Mouse (Mus musculus) bone marrow, adult 2 months (tissue): ENCODE results near the gene Hoxa5. TPM values are rescaled to one million over a fixed set of nuclear protein-coding genes. Genes with fewer than 3 reads are reported as not detected.

Source experiments
- H3K27ac ChIP-seq: fragments of 200-500 bp; 2 replicates; pipeline ENCODE4 v1.5.1; 2012; ENCODE audit warnings: low read depth, mild to moderate bottlenecking, control low read depth, inconsistent platforms, low read length; ENCODE audit not compliant: control insufficient read depth, poor library complexity, insufficient read depth
- H3K4me1 ChIP-seq: fragments of 200-500 bp; 2 replicates; pipeline ENCODE4 v1.6.1; 2011; ENCODE audit warnings: low read length; ENCODE audit not compliant: control insufficient read depth, insufficient read depth
- H3K4me3 ChIP-seq: fragments of 200-500 bp; replicated peaks from 2 replicates; pipeline ENCODE3; 2011; ENCODE audit warnings: mild to moderate bottlenecking, low read depth, low read length, control low read depth; ENCODE audit not compliant: control insufficient read depth
- CTCF ChIP-seq: fragments of 200-500 bp; IDR thresholded peaks from 2 replicates; pipeline ENCODE4 v1.5.1; 2011; ENCODE audit warnings: low read length, control low read depth; ENCODE audit not compliant: control insufficient read depth, insufficient read depth
- POLR2A ChIP-seq: fragments of 200-500 bp; IDR thresholded peaks from 2 replicates; pipeline ENCODE4 v1.6.1; 2011; ENCODE audit warnings: low read depth, mild to moderate bottlenecking, control low read depth, low read length, borderline replicate concordance; ENCODE audit not compliant: control insufficient read depth
- WGBS: fragments of 180-500 bp; shearing (Covaris S2); methylation state at CpG from one replicate; pipeline ENCODE4 v1.1.7; 2018; 5-methylcytosine and 5-hydroxymethylcytosine counted together
- polyA plus RNA-seq: library from polyadenylated mRNA; stranded (reverse); fragments of >200 nt; gene quantifications from 2 replicates; pipeline ENCODE4 v1.2.4, GENCODE M21; 2011; ENCODE audit warnings: low replicate concordance; ENCODE audit not compliant: missing spikeins, insufficient read depth, insufficient read length

Gene Hoxa5
- polyA plus RNA-seq, 1 experiment = 2.4 TPM

- TF ChIP-seq CTCF = no peak
- no peak for TF ChIP-seq POLR2A
- Histone ChIP-seq H3K27ac (no peak overlapping the region), H3K4me3 (no peak overlapping the region), H3K4me1 (no peaks in the 10 kb centered on the region)
- 76% methylated on average over 3 of the region's 3 CpGs for WGBS
These were observed 10.7 kb upstream of the Hoxa5 start for GRCm38 (mm10) chr6:52215070-52215469.

GRCm38 (mm10) chr6:52214271-52214670, 9.9 kb upstream of the Hoxa5 start:
- Histone ChIP-seq H3K4me1 (no peaks in the 10 kb centered on the region; the same call in 1 of the 2 replicates), H3K27ac (no peak overlapping the region), H3K4me3 (no peak overlapping the region)
- TF ChIP-seq CTCF (no peak), POLR2A (no peak)
- WGBS = 37% methylated on average over 5 of the region's 5 CpGs

DNA sequence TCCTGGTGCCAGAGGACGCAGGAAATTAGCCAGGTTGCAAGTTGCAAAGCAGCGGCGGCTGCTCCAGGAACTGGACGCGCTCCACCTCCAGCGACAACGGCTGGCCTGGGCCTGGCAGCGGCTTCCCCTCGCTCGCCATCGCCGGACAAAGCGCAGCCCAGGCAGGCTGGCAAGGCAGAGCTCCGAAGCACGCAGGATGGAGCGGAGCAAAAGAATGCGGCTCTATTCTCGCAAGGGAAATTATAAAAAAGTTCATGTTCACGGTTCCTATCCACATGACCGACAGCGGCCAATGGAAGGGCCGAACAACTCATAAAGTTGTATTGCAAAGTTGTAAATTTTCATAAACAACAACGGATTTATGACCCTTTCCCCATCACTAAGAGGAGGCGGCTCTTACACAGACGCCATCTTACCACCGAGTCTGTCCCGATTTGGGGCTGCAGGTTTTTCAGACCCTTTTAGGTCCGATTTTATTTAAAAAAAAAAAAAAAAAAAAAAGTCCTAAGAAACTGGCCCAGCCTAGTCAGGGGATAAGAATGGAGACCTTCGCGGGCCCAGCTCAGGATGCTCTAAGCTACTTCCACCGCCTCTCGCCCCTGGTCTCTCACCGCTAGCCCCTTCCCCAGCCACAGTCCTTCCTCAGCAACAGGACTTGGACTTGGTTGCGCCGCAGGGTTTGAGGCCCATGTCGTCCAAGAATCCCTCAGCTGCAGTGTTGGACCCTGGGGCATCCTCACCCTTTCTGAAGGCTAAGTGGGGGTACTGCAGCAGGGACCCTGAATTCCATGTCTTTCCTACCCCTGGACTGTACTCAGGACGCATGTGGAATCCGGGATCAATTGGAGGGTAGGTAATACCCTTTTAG, 9.0 kb upstream of the Hoxa5 start, which contains the start of the genes Hoxa3 and Gm28308:
Gene Hoxa3, minus strand, starts transcription at position 218 of the 868 bp plus-strand sequence.
Gene Gm28308, minus strand, starts transcription at position 221 of the 868 bp plus-strand sequence.
- TF ChIP-seq POLR2A (no peak; the same call in 1 of the 2 replicates), CTCF (no peak)
- Histone ChIP-seq H3K4me3 (peak within 1 kb of the TSS; percentile 71), H3K4me1 (no peaks in the 10 kb centered on the region; the same call in 1 of the 2 replicates), H3K27ac (peak within 1 kb of the TSS; percentile 50)
- 2% methylated on average over 38 of the region's 38 CpGs for WGBS

DNA sequence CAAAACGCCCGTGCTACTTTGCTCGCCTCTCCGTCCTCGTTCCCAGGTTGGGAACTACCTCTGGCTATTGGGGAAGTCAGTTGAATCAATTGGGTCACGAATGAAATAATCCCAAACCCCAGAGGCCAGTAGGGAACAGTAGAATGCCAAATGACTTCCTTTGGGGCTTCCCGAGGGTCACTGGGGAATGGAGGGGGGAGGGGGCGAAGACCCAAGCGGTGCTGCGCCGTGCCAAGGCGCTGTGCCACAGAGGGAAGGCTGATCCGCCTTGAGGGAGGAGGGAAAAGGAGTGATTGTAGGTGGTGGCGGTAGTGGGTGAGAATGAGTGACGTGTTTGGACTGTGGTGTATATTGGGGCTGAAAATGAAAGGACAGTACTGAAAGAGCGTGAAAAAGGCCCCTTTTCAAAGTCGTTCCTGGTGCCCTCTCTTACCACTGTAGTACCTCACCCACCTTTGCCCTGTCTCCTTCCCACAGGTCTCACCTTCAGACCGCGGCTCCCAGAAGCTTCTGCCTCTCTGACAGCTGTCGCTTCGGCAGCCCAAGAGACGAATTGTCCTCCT, 8.2 kb upstream of the Hoxa5 start:
- 2% methylated on average over 22 of the region's 22 CpGs for WGBS
- TF ChIP-seq CTCF = no peak
- TF ChIP-seq POLR2A = no peak
- H3K27ac ChIP-seq = peak overlapping the region; percentile 50
- H3K4me1 ChIP-seq = no peaks in the 10 kb centered on the region; the same call in 1 of the 2 replicates
- H3K4me3 ChIP-seq = peak overlapping the region; percentile 71

GRCm38 (mm10) chr6:52211961-52212360, 7.6 kb upstream of the Hoxa5 start:
- under 1% methylated on average over 13 of the region's 13 CpGs for WGBS
- H3K27ac ChIP-seq = no peak overlapping the region
- TF ChIP-seq POLR2A (no peak), CTCF (no peak)
- H3K4me1 ChIP-seq = no peaks in the 10 kb centered on the region; the same call in 1 of the 2 replicates
- peak overlapping the region; percentile 40 for H3K4me3 ChIP-seq

GRCm38 (mm10) chr6:52211170-52211935, 7.0 kb upstream of the Hoxa5 start:
- Histone ChIP-seq H3K4me3 (peak overlapping the region; percentile 40), H3K4me1 (no peaks in the 10 kb centered on the region; the same call in 1 of the 2 replicates), H3K27ac (no peak overlapping the region)
- WGBS = 2% methylated on average over 37 of the region's 37 CpGs
- TF ChIP-seq POLR2A (peak; percentile 28; the same call in 1 of the 2 replicates), CTCF (peak; percentile 63)

DNA sequence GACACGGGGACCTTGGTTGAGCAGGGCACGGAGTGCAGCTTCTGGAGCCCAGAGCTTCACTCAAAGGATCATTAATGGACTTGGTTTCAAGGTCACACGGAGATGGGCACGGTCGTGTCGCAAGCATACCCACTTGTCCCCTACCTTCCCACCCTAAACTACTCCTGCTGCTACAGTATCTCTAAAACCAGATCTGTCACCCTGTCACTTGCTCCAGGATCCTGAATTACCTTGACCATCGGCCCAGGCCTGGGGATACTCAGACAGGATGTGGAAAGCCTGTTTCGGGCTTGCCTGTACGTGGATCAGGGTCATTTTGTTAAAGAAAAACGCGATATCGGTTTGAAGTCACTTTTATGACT, 5.3 kb upstream of the Hoxa5 start:
- no peak overlapping the region for H3K27ac ChIP-seq
- H3K4me1 ChIP-seq = no peaks in the 10 kb centered on the region; the same call in 1 of the 2 replicates
- TF ChIP-seq POLR2A = no peak
- WGBS = 41% methylated on average over 12 of the region's 12 CpGs
- H3K4me3 ChIP-seq = no peak overlapping the region
